Mouse (Mus musculus) gastrocnemius, adult 2 months (tissue): ENCODE measurements around the gene Kdm8. TPM values are rescaled to one million over a fixed set of nuclear protein-coding genes. Genes with fewer than 3 reads are reported as not detected.

Experiments
- DNase-seq: peaks from one replicate; pipeline ENCODE4 v3.0.0; 2022
- H3K27ac ChIP-seq: fragments of 200-600 bp; 2 replicates; pipeline ENCODE4 v1.8.1; 2022; ENCODE audit warnings: mild to moderate bottlenecking
- H3K4me3 ChIP-seq: fragments of 200-600 bp; 2 replicates; pipeline ENCODE4 v1.8.1; 2022; ENCODE audit warnings: mild to moderate bottlenecking, moderate library complexity
- CTCF ChIP-seq: fragments of 200-600 bp; IDR thresholded peaks from 2 replicates; pipeline ENCODE4 v1.8.1; 2022; ENCODE audit warnings: antibody characterized with exemption, mild to moderate bottlenecking, moderate library complexity
- intact Hi-C: fragments of 180-260 bp; cut with DNase I; formaldehyde crosslinking; loops from one replicate; pipeline ENCODE4 v1.15.1; 2025
- total RNA-seq, 2 experiments: library from RNA; stranded (reverse); gene quantifications; 2 replicates each; pipeline ENCODE4 v1.2.3; 2021

Kdm8 gene
- total RNA-seq, 2 experiments from 2014 or later = 7.1 to 7.5 TPM

GRCm38 (mm10) chr7:125471991-125472741 is 27.7 kb downstream of the Kdm8 start:
- peak overlapping the region; percentile 55 for H3K4me3 ChIP-seq
- H3K27ac ChIP-seq = peak overlapping the region; percentile 81
- intact Hi-C loops = loop anchor here (2.0 kb wide), 3 partner anchors 21 to 167 kb away; no protein-coding TSS in a partner anchor
- TF ChIP-seq CTCF = peak; percentile 98
- peak; percentile 83 for DNase-seq

GRCm38 (mm10) chr7:125474535-125474934 is 30.1 kb downstream of the Kdm8 start:
- TF ChIP-seq CTCF = no peak
- intact Hi-C loops = no loop called here
- H3K4me3 ChIP-seq = no peak overlapping the region
- DNase-seq = no peak
- no peak overlapping the region for H3K27ac ChIP-seq

DNA sequence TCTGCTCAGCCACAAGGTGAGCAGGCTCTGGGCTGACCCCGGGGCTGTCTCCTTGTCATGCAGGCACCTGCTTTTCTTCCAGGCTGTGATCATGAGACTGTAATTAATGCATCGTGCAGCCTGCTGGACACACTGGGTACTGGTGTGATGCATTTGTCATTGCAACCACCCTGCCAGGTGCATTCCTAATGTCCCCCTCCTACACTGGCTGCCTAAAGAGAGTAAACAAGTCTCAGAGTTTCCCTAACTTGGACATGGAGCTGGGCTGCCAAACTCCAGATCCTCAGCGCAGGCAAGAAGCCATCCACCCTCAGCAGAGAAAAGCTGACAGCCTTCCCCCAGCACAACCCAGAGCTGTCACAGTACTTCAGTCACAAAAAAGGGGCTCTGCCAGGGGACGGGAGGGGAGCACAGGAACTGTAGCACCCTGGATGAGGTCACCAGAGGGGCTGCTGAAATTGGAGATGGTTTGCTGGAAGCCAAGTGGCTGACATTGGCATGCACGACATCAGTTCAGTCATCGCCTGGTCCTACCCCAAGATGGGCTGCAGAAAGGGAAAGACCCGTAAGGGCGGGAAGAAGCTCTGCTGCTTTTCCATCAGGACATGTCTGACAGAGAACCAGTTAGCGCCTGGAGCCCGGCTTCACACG is 31.2 kb downstream of the Kdm8 start:
- TF ChIP-seq CTCF = no peak
- no peak overlapping the region for H3K4me3 ChIP-seq
- peak; percentile 45 for DNase-seq
- peak overlapping the region; percentile 72 for H3K27ac ChIP-seq
- intact Hi-C loops = no loop called here

GRCm38 (mm10) chr7:125478391-125478984 is 34.0 kb downstream of the Kdm8 start:
- H3K4me3 ChIP-seq = no peak overlapping the region
- DNase-seq = peak; percentile 45
- intact Hi-C loops = no loop called here
- TF ChIP-seq CTCF = no peak
- no peak overlapping the region for H3K27ac ChIP-seq

DNA sequence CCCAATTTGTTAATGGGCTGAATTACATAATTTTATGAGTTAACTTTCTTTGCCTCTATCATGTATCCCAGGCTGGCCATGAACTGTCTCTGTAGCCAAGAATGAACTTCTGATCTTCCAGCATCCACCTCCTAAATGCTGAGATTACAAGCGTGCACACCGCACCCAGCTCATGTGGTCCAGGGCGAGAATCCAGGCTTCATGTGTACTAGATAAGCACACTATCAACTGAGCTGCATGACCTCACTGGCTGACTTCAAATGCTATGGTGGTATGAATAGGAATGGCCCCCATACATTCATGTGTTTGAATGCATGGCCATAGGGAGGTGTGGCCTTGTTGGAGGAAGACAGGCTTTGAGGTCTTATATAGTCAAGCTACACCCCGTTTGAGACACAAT is 36.0 kb downstream of the Kdm8 start:
- no peak for TF ChIP-seq CTCF
- intact Hi-C loops = no loop called here
- H3K4me3 ChIP-seq = no peak overlapping the region
- DNase-seq = no peak
- no peak overlapping the region for H3K27ac ChIP-seq

GRCm38 (mm10) chr7:125482339-125482738 is 37.9 kb downstream of the Kdm8 start:
- no peak for TF ChIP-seq CTCF
- H3K4me3 ChIP-seq = no peak overlapping the region
- no peak for DNase-seq
- intact Hi-C loops = no loop called here
- no peak overlapping the region for H3K27ac ChIP-seq

- intact Hi-C loops = no loop called here
- Histone ChIP-seq H3K4me3 (no peak overlapping the region), H3K27ac (no peak overlapping the region)
- no peak for TF ChIP-seq CTCF
- no peak for DNase-seq
Measured at GRCm38 (mm10) chr7:125482886-125483285, 38.4 kb downstream of the Kdm8 start.

- no peak overlapping the region for H3K4me3 ChIP-seq
- intact Hi-C loops = no loop called here
- no peak for DNase-seq
- no peak overlapping the region for H3K27ac ChIP-seq
- TF ChIP-seq CTCF = no peak
Measured at GRCm38 (mm10) chr7:125484791-125485190, 40.3 kb downstream of the Kdm8 start.

DNA sequence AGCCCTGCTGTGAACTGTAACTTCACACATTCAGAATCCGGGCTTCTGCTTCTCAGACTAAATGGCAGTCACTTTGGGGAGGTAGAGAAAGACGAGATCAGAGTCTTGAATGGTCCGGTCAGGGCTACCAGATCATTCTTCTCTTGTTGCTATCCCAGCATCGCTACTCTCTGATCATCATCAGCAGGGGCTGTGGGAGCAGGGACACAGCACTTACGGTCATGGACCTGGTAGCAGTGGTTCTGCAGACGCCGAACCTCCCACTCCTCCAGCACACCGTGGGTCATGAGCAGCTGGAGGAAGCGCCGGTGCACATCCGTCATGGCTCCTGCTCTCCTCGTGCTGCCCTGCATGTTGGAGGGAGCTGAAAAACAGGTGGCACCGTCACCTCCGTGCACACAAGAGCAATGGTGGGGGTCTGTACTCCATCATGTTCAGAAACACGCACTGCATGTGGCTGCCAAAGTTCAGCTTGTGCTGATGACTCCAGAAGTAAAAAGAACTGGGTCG is 41.7 kb downstream of the Kdm8 start:
- Histone ChIP-seq H3K4me3 (no peak overlapping the region), H3K27ac (no peak overlapping the region)
- TF ChIP-seq CTCF = no peak
- DNase-seq = no peak
- intact Hi-C loops = no loop called here

DNA sequence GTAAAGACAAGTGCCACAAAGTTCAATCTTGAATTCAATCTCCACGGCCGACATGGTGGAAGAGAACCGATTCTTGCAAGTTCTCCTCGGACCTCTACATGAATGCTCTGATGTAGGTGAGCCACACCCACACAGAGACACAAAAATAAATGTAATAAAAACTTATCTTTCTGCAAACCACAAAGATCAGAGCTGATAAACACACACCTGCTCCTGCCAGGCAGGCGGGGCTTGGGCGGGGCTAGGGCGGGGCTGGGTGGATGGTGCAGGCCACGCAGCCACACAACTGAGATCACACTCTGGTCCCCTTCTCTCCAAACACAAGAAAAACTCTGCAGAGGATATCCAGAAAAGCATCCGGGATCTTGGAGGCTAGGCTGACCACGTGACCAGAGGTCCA is 42.6 kb downstream of the Kdm8 start:
- intact Hi-C loops = no loop called here
- Histone ChIP-seq H3K27ac (no peak overlapping the region), H3K4me3 (no peak overlapping the region)
- TF ChIP-seq CTCF = no peak
- no peak for DNase-seq

DNA sequence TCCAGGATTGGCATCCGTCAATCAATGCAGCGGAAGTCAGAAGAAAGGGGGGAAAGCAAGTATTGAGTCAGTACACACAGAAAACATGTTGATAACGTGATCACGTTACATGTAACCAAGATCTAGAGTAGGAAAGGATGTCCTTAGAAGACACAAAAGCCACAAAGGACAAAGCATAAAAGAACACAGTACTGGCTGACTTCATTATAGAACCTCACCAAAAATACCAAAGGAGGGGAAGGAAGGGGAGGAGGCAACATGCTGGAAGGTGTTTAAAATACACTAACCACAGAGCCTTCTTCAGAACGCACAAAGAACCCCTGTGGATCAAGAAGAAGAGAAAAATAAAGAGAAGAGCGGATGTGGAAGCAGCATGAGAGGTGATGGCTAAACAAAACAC is 44.2 kb downstream of the Kdm8 start:
- TF ChIP-seq CTCF = no peak
- H3K27ac ChIP-seq = no peak overlapping the region
- DNase-seq = no peak
- H3K4me3 ChIP-seq = no peak overlapping the region
- intact Hi-C loops = no loop called here

DNA sequence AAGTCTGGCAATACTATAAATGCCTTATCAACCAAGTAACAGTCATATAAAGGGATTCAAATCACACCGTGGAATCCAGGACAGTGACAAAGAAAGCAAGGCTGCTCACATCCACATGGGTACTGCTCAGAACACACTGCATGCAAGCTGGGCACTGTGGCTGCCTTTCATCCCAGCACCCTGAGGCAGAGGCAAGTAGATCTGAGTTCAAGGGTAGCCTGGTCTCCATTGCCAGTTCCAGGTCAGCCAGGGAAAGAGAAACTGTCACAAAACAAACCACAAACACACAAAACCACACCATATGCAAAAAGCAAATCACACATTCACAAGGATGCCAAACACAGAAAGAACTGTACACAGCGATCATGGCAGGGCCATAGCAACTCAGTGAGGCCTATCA is 45.2 kb downstream of the Kdm8 start:
- no peak for DNase-seq
- intact Hi-C loops = loop anchor here (5.0 kb wide), 2 partner anchors 63 to 88 kb away; partner anchors contain the start of gene Il4ra

More for the DNA sequence above, 45.2 kb downstream of the Kdm8 start:
- H3K27ac ChIP-seq = no peak overlapping the region; the same call in 1 of the 2 replicates
- H3K4me3 ChIP-seq = no peak overlapping the region
- TF ChIP-seq CTCF = no peak
